Mouse (Mus musculus) heart, postnatal 0 days (tissue): Measurements from ENCODE around the gene Hes2. TPM values are rescaled to one million over a fixed set of nuclear protein-coding genes. Genes with fewer than 3 reads are reported as not detected.
A peak's percentile ranks its signal among the peaks of the same experiment; 100 is the strongest.

Experiments used
- ATAC-seq: fragments of 200-750 bp; cut with Nextera tagmentation; 2 replicates; pipeline ENCODE4 v1.8.0; 2017; ENCODE audit warnings: low read depth, moderate number of reproducible peaks, moderate library complexity; ENCODE audit not compliant: insufficient read depth
- DNase-seq: peaks from one replicate; pipeline ENCODE4 v3.0.0-alpha.2; 2016; ENCODE audit warnings: low spot score
- H3K27ac ChIP-seq: fragments of 300-500 bp; sonication (generic); 2 replicates; pipeline ENCODE4 v1.5.1; 2014; ENCODE audit warnings: low read depth, mild to moderate bottlenecking
- H3K27me3 ChIP-seq: fragments of 300-500 bp; sonication (generic); 2 replicates; pipeline ENCODE4 v1.6.1; 2014; ENCODE audit warnings: low read length, mixed read lengths; ENCODE audit not compliant: control insufficient read depth, insufficient read depth
- H3K36me3 ChIP-seq: fragments of 300-500 bp; sonication (generic); replicated peaks from 2 replicates; pipeline ENCODE4 v1.6.1; 2014; ENCODE audit warnings: low read length, mixed read lengths; ENCODE audit not compliant: control insufficient read depth, insufficient read depth
- H3K4me1 ChIP-seq: fragments of 300-500 bp; sonication (generic); 2 replicates; pipeline ENCODE4 v1.6.1; 2014; ENCODE audit warnings: antibody characterized with exemption; ENCODE audit not compliant: control insufficient read depth, insufficient read depth
- H3K4me2 ChIP-seq: fragments of 300-500 bp; sonication (generic); 2 replicates; pipeline ENCODE4 v1.6.1; 2014; ENCODE audit warnings: low read depth, mild to moderate bottlenecking, low read length, moderate library complexity
- H3K4me3 ChIP-seq: fragments of 300-500 bp; sonication (generic); 2 replicates; pipeline ENCODE4 v1.5.1; 2014; ENCODE audit warnings: low read depth, low read length
- H3K9ac ChIP-seq: fragments of 300-500 bp; sonication (generic); replicated peaks from 2 replicates; pipeline ENCODE4 v1.6.1; 2014; ENCODE audit warnings: low read depth, low read length, mixed read lengths
- H3K9me3 ChIP-seq: fragments of 300-500 bp; sonication (generic); replicated peaks from 2 replicates; pipeline ENCODE4 v1.6.1; 2016; ENCODE audit warnings: low read length; ENCODE audit not compliant: control insufficient read depth
- CTCF ChIP-seq: IDR thresholded peaks from 2 replicates; pipeline ENCODE4 v1.5.1; 2016; ENCODE audit warnings: antibody characterized with exemption, control low read depth, low read depth
- EP300 ChIP-seq: IDR thresholded peaks from 2 replicates; pipeline ENCODE4 v1.6.1; 2016; ENCODE audit warnings: antibody characterized with exemption, low read depth
- WGBS: fragments of 180-500 bp; shearing (Covaris S2); extraction: QIAGEN DNeasy Blood & Tissue Kit; methylation state at CpG from one replicate; pipeline ENCODE4 v1.1.7; 2014; 5-methylcytosine and 5-hydroxymethylcytosine counted together
- polyA plus RNA-seq: library from polyadenylated mRNA; unstranded; fragments of >200 nt; fragmentation: Nextera tagmentation; extraction: Ambion mirVana; gene quantifications from 2 replicates; pipeline ENCODE4 v1.2.1, GENCODE M21; 2015
- total RNA-seq: library from RNA; depleted of rRNA; stranded (reverse); fragments of >200 nt; gene quantifications from 2 replicates; pipeline ENCODE4 v1.2.3, GENCODE M21; 2014; ENCODE audit warnings: low replicate concordance

Gene Hes2
- total and polyA plus RNA-seq, 2 experiments from 2014 or later: not detected

GRCm38 (mm10) chr4:152185510-152186204 is 27.0 kb downstream of the Hes2 start:
- WGBS: 3% methylated on average over 19 of the region's 19 CpGs

GRCm38 (mm10) chr4:152186205-152187082 is 27.8 kb downstream of the Hes2 start:
- Histone ChIP-seq H3K36me3 (no peaks in the 10 kb centered on the region), H3K4me1 (peaks cover 50% of the 10 kb centered on the region), H3K4me3 (peak overlapping the region; percentile 38), H3K27me3 (no peaks in the 10 kb centered on the region), H3K4me2 (peak overlapping the region; percentile 63), H3K9ac (peak overlapping the region; percentile 62), H3K9me3 (no peaks in the 10 kb centered on the region), H3K27ac (peak overlapping the region; percentile 98)
- peak; percentile 18 for ATAC-seq
- DNase-seq: peak; percentile 59
- TF ChIP-seq EP300: no peak
- TF ChIP-seq CTCF: no peak
- 15% methylated on average over 14 of the region's 14 CpGs for WGBS

More at GRCm38 (mm10) chr4:152185510-152186204, 27.0 kb downstream of the Hes2 start:
- ATAC-seq: peak; percentile 77
- Histone ChIP-seq H3K27me3 (no peaks in the 10 kb centered on the region), H3K9ac (peak overlapping the region; percentile 62), H3K36me3 (no peaks in the 10 kb centered on the region), H3K9me3 (no peaks in the 10 kb centered on the region), H3K4me1 (peaks cover 42% of the 10 kb centered on the region), H3K4me3 (peak overlapping the region; percentile 38), H3K27ac (peak overlapping the region; percentile 98), H3K4me2 (peak overlapping the region; percentile 63)
- TF ChIP-seq CTCF (no peak), EP300 (peak; percentile 81; the same call in 1 of the 2 replicates)
- peak; percentile 88 for DNase-seq

GRCm38 (mm10) chr4:152187142-152187541 is 28.5 kb downstream of the Hes2 start:
- Histone ChIP-seq H3K4me1 (peaks cover 51% of the 10 kb centered on the region), H3K9ac (no peak overlapping the region), H3K9me3 (no peaks in the 10 kb centered on the region), H3K27ac (peak overlapping the region; percentile 98), H3K4me2 (peak overlapping the region; percentile 63), H3K27me3 (no peaks in the 10 kb centered on the region), H3K36me3 (no peaks in the 10 kb centered on the region), H3K4me3 (no peak overlapping the region; the same call in 1 of the 2 replicates)
- WGBS: 64% methylated on average over 9 of the region's 9 CpGs
- TF ChIP-seq CTCF (no peak), EP300 (no peak)
- DNase-seq: no peak
- ATAC-seq: no peak

- H3K9ac ChIP-seq: no peak overlapping the region
- no peaks in the 10 kb centered on the region for H3K36me3 ChIP-seq
- DNase-seq (no peak), ATAC-seq (no peak)
- no peak for TF ChIP-seq EP300
- TF ChIP-seq CTCF: no peak
- H3K4me1 ChIP-seq: peaks cover 51% of the 10 kb centered on the region
- H3K4me2 ChIP-seq: no peak overlapping the region
- no peaks in the 10 kb centered on the region for H3K9me3 ChIP-seq
- no peak overlapping the region for H3K4me3 ChIP-seq
- WGBS: 92% methylated on average over 2 of the region's 2 CpGs
- no peaks in the 10 kb centered on the region for H3K27me3 ChIP-seq
- no peak overlapping the region for H3K27ac ChIP-seq
These were observed 30.0 kb downstream of the Hes2 start for GRCm38 (mm10) chr4:152188651-152189050.

- H3K27me3 ChIP-seq: no peaks in the 10 kb centered on the region
- ATAC-seq (no peak), DNase-seq (no peak)
- peaks cover 51% of the 10 kb centered on the region for H3K4me1 ChIP-seq
- H3K27ac ChIP-seq: no peak overlapping the region
- TF ChIP-seq CTCF: no peak
- no peak for TF ChIP-seq EP300
- no peaks in the 10 kb centered on the region for H3K9me3 ChIP-seq
- H3K36me3 ChIP-seq: no peaks in the 10 kb centered on the region
- 79% methylated on average over 6 of the region's 6 CpGs for WGBS
- no peak overlapping the region for H3K9ac ChIP-seq
- no peak overlapping the region for H3K4me3 ChIP-seq
- no peak overlapping the region for H3K4me2 ChIP-seq
These were observed 30.4 kb downstream of the Hes2 start for GRCm38 (mm10) chr4:152189071-152189470.
